In the genomic region with DNA sequence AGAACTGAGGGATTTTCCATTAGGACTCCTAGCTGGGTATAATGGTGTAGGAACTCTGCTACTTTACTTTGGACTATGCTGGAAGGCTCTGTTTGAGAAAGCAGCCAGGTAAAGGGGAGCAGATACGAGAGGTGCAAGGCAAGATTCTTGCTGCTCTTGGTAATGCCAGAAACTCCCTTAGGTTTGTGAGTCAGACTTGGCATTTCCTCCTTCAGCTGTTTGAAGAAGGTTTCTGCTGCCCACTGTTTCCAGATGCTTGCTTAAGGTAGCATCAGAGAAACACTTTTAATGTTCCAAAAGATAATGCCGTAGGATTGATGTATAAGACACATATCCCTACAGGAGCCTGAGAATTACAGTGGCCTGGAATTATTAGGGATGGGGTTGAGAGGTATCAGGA, we compare ENCODE assay signal across 22 mouse cellular contexts.
"Had no signal": no experiment of that assay in that cellular context is flagged by ENCODE, and none has a peak within 500 bp of the region (broad histone marks: within the 10 kb centered on the region; RNA-seq: fewer than 3 reads in every experiment).

No protein-coding gene starts in this region.

- DNase-seq: heart, postnatal 10 days; heart, postnatal 14 days; heart, postnatal 36 days; heart, postnatal 4 days; kidney, adult 11 months; kidney, adult 18-20 months; kidney, adult 2 months; kidney, adult 8-10 months; kidney, adult 9 months; kidney, postnatal 10 days; kidney, postnatal 14 days; kidney, postnatal 25 days; kidney, postnatal 36 days; kidney, postnatal 4 days; layer of hippocampus, adult 9-11 months; layer of hippocampus, postnatal 36 days had no signal

- ATAC-seq: hindbrain, embryonic 16.5 days; hindbrain, postnatal 0 days; inflammation-experienced regulatory T-cells, adult 6 months; intestine, embryonic 15.5 days; intestine, embryonic 16.5 days; intestine, postnatal 0 days had no signal
